ENCODE assay signal across 24 mouse cellular contexts in the genomic region with DNA sequence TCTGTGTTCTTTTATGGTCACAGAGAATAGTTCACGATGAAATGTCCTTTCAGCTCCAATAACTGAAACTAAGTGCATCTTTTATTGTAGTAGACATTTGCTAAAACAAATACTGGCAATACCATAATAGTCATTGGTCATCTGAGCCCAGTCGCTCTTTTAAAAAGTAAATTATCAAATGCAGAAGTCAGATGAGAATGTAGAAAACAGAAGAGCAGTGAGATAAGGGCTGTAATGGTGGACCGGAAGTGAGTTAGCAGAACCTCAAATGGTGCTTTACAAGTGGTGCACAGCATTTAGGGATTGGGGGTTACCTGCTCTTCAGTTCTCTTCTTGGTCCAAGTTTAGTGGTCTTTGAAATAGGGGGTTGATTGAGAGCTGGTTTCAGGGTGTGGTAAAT.
DNase-seq lines count a peak whose midpoint lies in the region; ATAC-seq and TF ChIP-seq lines count a peak whose summit lies in the region.
"Had no signal": no experiment of that assay in that cellular context is flagged by ENCODE, and none has a peak within 500 bp of the region (broad histone marks: within the 10 kb centered on the region; RNA-seq: fewer than 3 reads in every experiment).

No protein-coding gene starts in this region.

- ATAC-seq in liver, embryonic 13.5 days (ENCODE audit: low read depth), result 0 out of 2 replicates have a peak, but pooled peaks have one; percentile 20
- no peak for ATAC-seq in liver, embryonic 12.5 days
- ATAC-seq in megakaryocyte-erythroid progenitor cell, adult 5-6 weeks (replicated peaks; ENCODE audit: low FRiP score, low TSS enrichment, poor library complexity, severe bottlenecking), result peak; percentile 44; the same call in 1 of the 2 replicates
- ATAC-seq in intestine, embryonic 16.5 days, result no peak
- ATAC-seq: forebrain, embryonic 14.5 days had no signal

- TF ChIP-seq POLR2A in bone marrow macrophage, adult 2 months (IDR thresholded peaks at IDR 0.05; ENCODE audit: borderline replicate concordance, low read depth, low read length), result no peak

- no peak overlapping the region for H3K9ac ChIP-seq in liver, embryonic 13.5 days
- no peak overlapping the region for H3K9ac ChIP-seq in liver, embryonic 12.5 days
- H3K9ac ChIP-seq in intestine, embryonic 16.5 days (ENCODE audit: low read depth, low read length), result no peak overlapping the region
- H3K9ac ChIP-seq: embryonic facial prominence, embryonic 15.5 days; hindbrain, embryonic 14.5 days had no signal

- H3K4me3 ChIP-seq in liver, embryonic 13.5 days (replicated peaks), result no peak overlapping the region
- no peak overlapping the region for H3K4me3 ChIP-seq in liver, embryonic 12.5 days
- no peak overlapping the region for H3K4me3 ChIP-seq in bone marrow macrophage, adult 2 months (ENCODE audit: insufficient read depth, low read length)
- no peak overlapping the region for H3K4me3 ChIP-seq in intestine, embryonic 16.5 days (ENCODE audit: low read length)
- H3K4me3 ChIP-seq: embryonic facial prominence, embryonic 15.5 days; erythroblast, embryonic 14.5 days; forebrain, embryonic 10.5 days; heart, embryonic 10.5 days had no signal

- DNase-seq in liver, embryonic 13.5 days, result no peak
- peak; percentile 11 for DNase-seq in induced T-regulatory cell, adult 2 months (ENCODE audit: low read depth)
- DNase-seq in layer of hippocampus, adult 8-10 months (ENCODE audit: low spot score in 2 of 2), result no peak
- DNase-seq in adrenal gland, postnatal 4 days (ENCODE audit: low spot score in 2 of 2), result no peak
- DNase-seq: adrenal gland, adult 8-10 months; adrenal gland, postnatal 36 days; cerebellum, adult 18-20 months; cerebellum, adult 9-11 months; cerebellum, postnatal 36 days; embryo, embryonic 11 days; gastrocnemius, postnatal 36 days; heart, adult 18-20 months; heart, postnatal 10 days; heart, postnatal 4 days had no signal

- no peaks in the 10 kb centered on the region for H3K27me3 ChIP-seq in liver, embryonic 13.5 days
- H3K27me3 ChIP-seq in liver, embryonic 12.5 days (replicated peaks), result no peaks in the 10 kb centered on the region
- H3K27me3 ChIP-seq in intestine, embryonic 16.5 days (replicated peaks; ENCODE audit: control insufficient read depth, insufficient read depth, low read length), result no peaks in the 10 kb centered on the region
- H3K27me3 ChIP-seq: embryonic facial prominence, embryonic 15.5 days had no signal

- H3K4me2 ChIP-seq in liver, embryonic 13.5 days, result no peak overlapping the region
- H3K4me2 ChIP-seq in liver, embryonic 12.5 days, result no peak overlapping the region; the same call in 1 of the 2 replicates
- no peak overlapping the region for H3K4me2 ChIP-seq in intestine, embryonic 16.5 days (ENCODE audit: low read depth, low read length)
- H3K4me2 ChIP-seq: embryonic facial prominence, embryonic 15.5 days; hindbrain, embryonic 14.5 days had no signal

- no peak for TF ChIP-seq CTCF in bone marrow macrophage, adult 2 months (IDR thresholded peaks at IDR 0.05; ENCODE audit: low read depth, low read length)

- no peaks in the 10 kb centered on the region for H3K36me3 ChIP-seq in liver, embryonic 13.5 days
- H3K36me3 ChIP-seq in liver, embryonic 12.5 days, result no peaks in the 10 kb centered on the region
- no peaks in the 10 kb centered on the region for H3K36me3 ChIP-seq in intestine, embryonic 16.5 days (ENCODE audit: control insufficient read depth, insufficient read depth, low read length)
- H3K36me3 ChIP-seq: embryonic facial prominence, embryonic 15.5 days; forebrain, embryonic 10.5 days; heart, embryonic 10.5 days had no signal

- no peaks in the 10 kb centered on the region for H3K9me3 ChIP-seq in liver, embryonic 13.5 days (replicated peaks)
- no peaks in the 10 kb centered on the region for H3K9me3 ChIP-seq in liver, embryonic 12.5 days (replicated peaks)
- no peaks in the 10 kb centered on the region for H3K9me3 ChIP-seq in intestine, embryonic 16.5 days (ENCODE audit: control insufficient read depth, low read length)
- H3K9me3 ChIP-seq: embryonic facial prominence, embryonic 15.5 days; forebrain, embryonic 10.5 days; heart, embryonic 10.5 days had no signal

- H3K4me1 ChIP-seq in liver, embryonic 13.5 days (replicated peaks), result peaks cover 9% of the 10 kb centered on the region
- H3K4me1 ChIP-seq in liver, embryonic 12.5 days, result peaks cover 9% of the 10 kb centered on the region
- peaks cover 14% of the 10 kb centered on the region for H3K4me1 ChIP-seq in bone marrow macrophage, adult 2 months (ENCODE audit: control insufficient read depth, insufficient read depth, low read length)
- H3K4me1 ChIP-seq in intestine, embryonic 16.5 days (ENCODE audit: control insufficient read depth, insufficient read depth, low read length), result no peaks in the 10 kb centered on the region
- H3K4me1 ChIP-seq: embryonic facial prominence, embryonic 15.5 days; forebrain, embryonic 10.5 days had no signal

- WGBS in liver, embryonic 13.5 days (ENCODE audit: insufficient replicate concordance), result 45% methylated on average over 3 of the region's 3 CpGs
- WGBS in liver, embryonic 12.5 days (ENCODE audit: insufficient replicate concordance), result 43% methylated on average over 3 of the region's 3 CpGs
- WGBS in intestine, embryonic 16.5 days, result 87% methylated on average over 3 of the region's 3 CpGs

- no peak overlapping the region for H3K27ac ChIP-seq in liver, embryonic 13.5 days
- H3K27ac ChIP-seq in liver, embryonic 12.5 days, result no peak overlapping the region
- 0 out of 2 replicates have a peak overlapping the region, but pooled peaks have one; percentile 12 for H3K27ac ChIP-seq in bone marrow macrophage, adult 2 months (ENCODE audit: insufficient read depth, low read depth, low read length)
- H3K27ac ChIP-seq in intestine, embryonic 16.5 days (ENCODE audit: low read length), result no peak overlapping the region
- H3K27ac ChIP-seq: embryonic facial prominence, embryonic 15.5 days; forebrain, embryonic 10.5 days; heart, embryonic 10.5 days; hindbrain, embryonic 14.5 days had no signal

Comparison
In these comparisons a context has a peak if more than half of its experiments do, and no peak if none do; other contexts are left out.
1. ATAC-seq: peak in liver, embryonic 13.5 days (single experiment) and megakaryocyte-erythroid progenitor cell, adult 5-6 weeks (single experiment); none in liver, embryonic 12.5 days (single experiment) and intestine, embryonic 16.5 days (single experiment).